Mouse (Mus musculus): Measurements from ENCODE around the gene 9130409I23Rik.

- TF ChIP-seq CTCF (IDR thresholded peaks at IDR 0.05; ENCODE audit: low read depth) (no peak), EP300 (optimal IDR thresholded peaks at IDR 0.05) (no peak)
Observed at GRCm38 (mm10) chr1:181063991-181064390, 13.0 kb downstream of the 9130409I23Rik start.
